Mouse (Mus musculus) stomach, postnatal 0 days (tissue): ENCODE results near the gene Susd6.

ENCODE experiments used
- CTCF ChIP-seq: IDR thresholded peaks from 2 replicates; pipeline ENCODE4 v1.5.1; 2016; ENCODE audit warnings: antibody characterized with exemption, low read depth, mild to moderate bottlenecking, moderate library complexity
- EP300 ChIP-seq: optimal IDR thresholded peaks from 2 replicates; pipeline ENCODE3; 2016; ENCODE audit warnings: antibody characterized with exemption

DNA sequence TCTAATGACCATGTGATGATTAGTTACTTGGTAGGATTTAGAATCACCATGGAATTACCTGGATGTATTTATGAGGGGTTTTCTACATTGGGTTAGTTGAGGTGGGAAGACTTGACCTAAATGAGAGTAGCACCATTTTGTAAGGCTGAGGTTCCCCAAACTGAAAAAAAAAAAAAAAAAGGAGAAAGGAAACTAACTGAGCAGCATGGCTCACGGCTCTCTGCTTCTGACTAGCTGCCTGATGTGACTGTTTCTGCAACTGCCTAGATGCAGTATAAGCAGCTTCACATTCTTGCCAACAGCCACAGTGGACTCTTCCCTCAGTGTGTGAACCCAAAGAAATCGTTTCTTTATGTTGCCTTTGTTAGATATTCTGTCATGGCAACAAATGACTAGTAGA is 49.3 kb downstream of the Susd6 start:
- TF ChIP-seq CTCF (no peak), EP300 (no peak)
